Mouse (Mus musculus): ENCODE measurements at regions not wholly inside any gene's neighbourhood (a gene's known extent, or its start where the extent isn't known, plus 50 kb on each side); places are given as distances from the start of the nearest gene placed in this dataset.

DNA sequence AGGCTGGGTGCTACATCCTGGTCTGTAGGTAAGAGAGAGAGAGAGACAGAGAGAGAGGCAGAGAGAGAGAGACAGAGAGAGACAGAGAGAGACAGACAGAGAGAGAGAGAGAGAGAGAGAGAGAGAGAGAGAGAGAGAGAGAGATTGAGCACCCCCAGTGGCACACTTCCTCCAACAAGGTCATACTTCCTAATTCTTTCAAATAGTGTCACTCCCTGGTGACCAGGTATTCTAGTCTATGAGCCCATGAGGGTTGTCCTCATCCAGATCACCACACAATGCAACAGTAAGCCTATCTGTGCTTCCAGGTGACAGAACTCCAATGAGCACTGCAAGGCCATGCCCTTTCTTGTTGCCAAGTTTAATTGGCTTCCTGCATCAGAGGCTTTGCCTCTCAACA, 129.0 kb upstream of the Jun start:
- ATAC-seq (ENCODE audit: low FRiP score, low TSS enrichment) (no peak), DNase-seq (no peak)
- Histone ChIP-seq H3K9ac (replicated peaks; ENCODE audit: low read length) (no peak overlapping the region), H3K4me2 (ENCODE audit: low read length) (no peak overlapping the region), H3K9me3 (ENCODE audit: control insufficient read depth, low read length) (no peaks in the 10 kb centered on the region), H3K27me3 (ENCODE audit: control insufficient read depth, insufficient read depth, low read length) (no peaks in the 10 kb centered on the region), H3K4me3 (replicated peaks; ENCODE audit: low read depth, low read length) (no peak overlapping the region), H3K4me1 (ENCODE audit: control insufficient read depth, insufficient read depth, low read length) (peaks cover 5% of the 10 kb centered on the region; the same call in 1 of the 2 replicates), H3K27ac (replicated peaks; ENCODE audit: low read depth, low read length) (no peak overlapping the region), H3K36me3 (ENCODE audit: control insufficient read depth, insufficient read depth, low read length) (no peaks in the 10 kb centered on the region)

DNA sequence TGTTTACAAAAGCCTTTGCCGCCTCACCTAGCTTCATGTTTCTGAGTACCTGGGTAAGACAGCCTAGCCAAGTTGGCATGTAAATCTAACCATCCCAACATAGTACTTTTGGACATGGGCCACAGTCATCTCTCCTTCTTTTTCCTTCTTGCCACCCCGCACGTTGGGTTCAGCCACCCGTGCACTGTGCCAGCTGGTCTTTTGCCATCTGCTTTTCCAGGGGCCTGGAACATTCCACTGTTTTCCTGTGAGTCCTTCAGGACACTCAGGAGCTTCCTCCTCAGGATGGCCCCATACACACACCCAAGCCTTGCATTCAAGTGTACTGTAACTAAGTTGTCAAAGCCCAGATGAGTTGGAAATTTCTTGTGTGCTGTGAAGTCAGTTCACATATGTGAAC, 132.2 kb upstream of the Jun start:
- WGBS: 92% methylated on average over 4 of the region's 4 CpGs
- no peaks in the 10 kb centered on the region for H3K9me3 ChIP-seq (ENCODE audit: control insufficient read depth, low read length)
- H3K4me2 ChIP-seq (ENCODE audit: low read length): no peak overlapping the region
- DNase-seq (no peak), ATAC-seq (ENCODE audit: low FRiP score, low TSS enrichment) (no peak)
- H3K36me3 ChIP-seq (ENCODE audit: control insufficient read depth, insufficient read depth, low read length): no peaks in the 10 kb centered on the region
- peaks cover 5% of the 10 kb centered on the region; the same call in 1 of the 2 replicates for H3K4me1 ChIP-seq (ENCODE audit: control insufficient read depth, insufficient read depth, low read length)
- no peak overlapping the region for H3K4me3 ChIP-seq (replicated peaks; ENCODE audit: low read depth, low read length)
- no peak overlapping the region for H3K9ac ChIP-seq (replicated peaks; ENCODE audit: low read length)
- no peak overlapping the region for H3K27ac ChIP-seq (replicated peaks; ENCODE audit: low read depth, low read length)
- H3K27me3 ChIP-seq (ENCODE audit: control insufficient read depth, insufficient read depth, low read length): no peaks in the 10 kb centered on the region

DNA sequence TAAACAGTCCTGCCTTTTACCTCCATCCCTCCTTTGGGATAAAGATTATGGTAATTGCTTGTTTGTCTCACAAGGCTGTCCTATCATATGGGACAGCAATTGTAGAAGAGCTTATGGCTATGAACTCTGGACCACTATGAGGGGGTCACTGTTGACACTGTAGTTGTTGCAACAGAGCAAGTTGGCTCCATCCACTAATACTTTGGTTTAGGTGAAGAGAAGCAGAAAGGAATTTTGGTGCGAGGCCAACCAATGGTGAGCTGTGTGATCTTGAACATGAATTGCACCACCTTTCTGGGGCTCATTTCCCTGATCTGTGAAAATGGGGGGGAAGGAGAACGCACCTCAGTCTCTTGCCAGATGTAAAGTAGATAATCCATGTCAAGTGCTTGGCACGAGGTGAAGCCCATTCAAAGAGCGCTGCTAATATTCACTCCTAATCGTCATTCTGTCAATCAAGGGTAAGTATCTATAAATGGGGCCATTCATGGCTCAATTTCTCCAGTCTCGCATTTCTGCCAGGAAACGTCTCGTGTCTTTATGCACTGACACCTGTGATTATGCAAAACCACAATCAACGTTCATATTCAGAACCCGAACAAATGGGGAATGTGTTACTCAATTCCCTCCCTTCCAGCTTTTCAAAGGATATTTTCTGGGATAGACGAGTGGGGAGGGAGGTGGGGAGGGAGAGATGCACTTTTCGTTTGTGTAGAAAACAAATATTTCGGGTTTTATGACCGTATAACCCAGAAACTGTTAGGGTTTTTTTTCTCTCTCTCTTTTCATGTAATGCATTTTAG, 133.3 kb upstream of the Jun start:
- Histone ChIP-seq H3K4me3 (replicated peaks; ENCODE audit: low read depth, low read length) (no peak overlapping the region), H3K27ac (replicated peaks; ENCODE audit: low read depth, low read length) (no peak overlapping the region), H3K9me3 (ENCODE audit: control insufficient read depth, low read length) (no peaks in the 10 kb centered on the region), H3K9ac (replicated peaks; ENCODE audit: low read length) (no peak overlapping the region), H3K36me3 (ENCODE audit: control insufficient read depth, insufficient read depth, low read length) (no peaks in the 10 kb centered on the region), H3K27me3 (ENCODE audit: control insufficient read depth, insufficient read depth, low read length) (no peaks in the 10 kb centered on the region), H3K4me2 (ENCODE audit: low read length) (no peak overlapping the region), H3K4me1 (ENCODE audit: control insufficient read depth, insufficient read depth, low read length) (peaks cover 5% of the 10 kb centered on the region; the same call in 1 of the 2 replicates)
- 27% methylated on average over 14 of the region's 14 CpGs for WGBS
- peak; percentile 60 for DNase-seq
- ATAC-seq (ENCODE audit: low FRiP score, low TSS enrichment): peak; percentile 49

DNA sequence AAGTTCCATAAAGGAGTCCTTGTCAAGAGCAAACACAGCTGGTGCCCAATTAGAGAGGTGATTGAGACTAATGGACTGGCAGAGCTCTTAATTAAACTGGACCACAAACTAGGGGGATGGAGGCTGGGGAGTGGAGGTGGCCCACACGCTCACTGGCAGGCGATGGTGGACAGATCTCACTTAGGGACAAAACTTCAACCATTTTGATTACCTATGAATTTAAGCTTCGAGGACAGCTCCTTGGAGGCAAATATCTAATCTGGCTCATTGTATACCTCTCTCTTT, 133.8 kb upstream of the Jun start:
- H3K27ac ChIP-seq (replicated peaks; ENCODE audit: low read depth, low read length): no peak overlapping the region

DNA sequence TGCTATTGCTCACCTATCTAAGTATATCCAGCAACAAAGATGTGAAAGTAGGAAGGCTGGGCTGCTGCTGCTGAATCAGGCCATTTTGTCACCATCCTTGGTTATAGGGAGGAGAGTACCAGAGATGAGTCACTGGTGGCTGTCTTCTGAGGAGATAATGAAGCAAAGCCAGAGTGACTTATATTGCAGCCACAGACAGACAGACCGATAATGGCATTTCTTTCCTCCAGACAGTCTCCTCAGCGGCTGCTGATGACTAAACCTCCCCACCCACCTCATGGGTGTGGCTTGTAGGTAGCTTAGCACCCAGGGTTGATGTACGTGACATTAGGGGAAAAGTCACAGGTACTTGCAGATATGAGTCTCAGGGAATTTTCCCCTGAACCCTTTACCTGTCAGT, 136.1 kb upstream of the Jun start:
- Histone ChIP-seq H3K4me3 (replicated peaks; ENCODE audit: low read depth, low read length) (no peak overlapping the region), H3K4me2 (ENCODE audit: low read length) (no peak overlapping the region), H3K27ac (replicated peaks; ENCODE audit: low read depth, low read length) (no peak overlapping the region), H3K9ac (replicated peaks; ENCODE audit: low read length) (no peak overlapping the region), H3K36me3 (ENCODE audit: control insufficient read depth, insufficient read depth, low read length) (no peaks in the 10 kb centered on the region), H3K27me3 (ENCODE audit: control insufficient read depth, insufficient read depth, low read length) (no peaks in the 10 kb centered on the region), H3K4me1 (ENCODE audit: control insufficient read depth, insufficient read depth, low read length) (peaks cover 5% of the 10 kb centered on the region; the same call in 1 of the 2 replicates), H3K9me3 (ENCODE audit: control insufficient read depth, low read length) (no peaks in the 10 kb centered on the region)
- no peak for DNase-seq
- WGBS: 95% methylated on average over 3 of the region's 3 CpGs
- no peak for ATAC-seq (ENCODE audit: low FRiP score, low TSS enrichment)

More for the DNA sequence above, 133.8 kb upstream of the Jun start:
- Histone ChIP-seq H3K4me3 (replicated peaks; ENCODE audit: low read depth, low read length) (no peak overlapping the region), H3K4me1 (ENCODE audit: control insufficient read depth, insufficient read depth, low read length) (peaks cover 5% of the 10 kb centered on the region; the same call in 1 of the 2 replicates), H3K4me2 (ENCODE audit: low read length) (no peak overlapping the region), H3K9me3 (ENCODE audit: control insufficient read depth, low read length) (no peaks in the 10 kb centered on the region), H3K36me3 (ENCODE audit: control insufficient read depth, insufficient read depth, low read length) (no peaks in the 10 kb centered on the region), H3K27me3 (ENCODE audit: control insufficient read depth, insufficient read depth, low read length) (no peaks in the 10 kb centered on the region), H3K9ac (replicated peaks; ENCODE audit: low read length) (no peak overlapping the region)
- WGBS: 64% methylated on average over 3 of the region's 3 CpGs
- ATAC-seq (ENCODE audit: low FRiP score, low TSS enrichment) (peak; percentile 22; the same call in 1 of the 2 replicates), DNase-seq (peak; percentile 42)

DNA sequence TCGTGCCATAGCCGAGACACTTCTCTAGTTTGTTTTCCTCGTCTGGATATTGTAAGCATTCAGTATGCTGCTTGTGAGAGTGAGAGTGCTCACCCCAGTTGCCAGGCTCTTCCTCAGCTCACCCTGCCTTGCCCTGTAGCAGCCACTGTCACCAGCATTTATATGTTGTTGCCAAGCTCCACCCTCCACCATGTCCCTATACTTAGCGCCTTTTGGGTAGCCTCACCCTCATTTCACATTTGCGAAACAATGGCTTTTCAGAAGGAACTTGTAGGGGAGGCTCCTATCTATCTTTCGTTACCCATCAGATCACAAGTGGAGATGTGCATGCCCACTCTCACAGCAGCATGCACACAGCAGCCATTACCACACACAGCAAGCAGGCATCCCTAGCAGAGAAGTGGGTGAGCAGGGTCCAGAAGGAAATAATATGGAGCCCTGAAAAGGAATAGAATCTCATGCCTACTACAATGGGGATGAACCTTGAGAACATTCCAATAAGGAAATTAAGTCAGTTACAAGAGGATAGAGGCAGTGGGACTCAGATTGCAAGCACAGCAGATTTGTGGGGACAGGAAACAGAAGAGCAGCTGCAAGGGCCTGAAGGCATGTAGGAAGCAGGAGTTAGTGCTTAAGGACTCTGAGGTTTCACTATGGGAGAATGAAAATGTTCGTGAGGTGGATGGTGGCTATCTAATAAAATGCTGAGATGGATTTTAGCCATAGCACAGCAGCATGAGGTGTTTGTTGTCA, 139.8 kb upstream of the Jun start:
- H3K4me1 ChIP-seq (ENCODE audit: control insufficient read depth, insufficient read depth, low read length): no peaks in the 10 kb centered on the region
- no peak for ATAC-seq (ENCODE audit: low FRiP score, low TSS enrichment)

DNA sequence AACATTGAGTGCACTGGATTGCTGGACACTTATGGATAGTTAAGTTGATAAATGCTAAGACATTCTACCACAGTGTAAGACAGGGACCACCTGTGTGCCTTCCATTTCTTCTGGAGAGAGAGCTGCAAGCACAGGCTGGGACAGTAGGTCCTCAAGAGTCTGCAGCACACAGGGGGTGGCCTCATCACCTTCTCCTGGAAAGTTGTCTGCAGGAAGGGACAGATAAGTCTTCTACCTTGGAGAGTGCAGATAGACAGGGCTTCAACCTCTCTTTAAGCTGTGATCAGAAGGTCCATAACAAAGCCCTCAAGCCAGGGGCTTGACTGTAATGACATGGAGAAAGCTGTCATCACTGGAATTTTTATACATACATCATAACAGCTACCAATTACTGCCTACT, 140.5 kb upstream of the Jun start:
- H3K4me3 ChIP-seq (replicated peaks; ENCODE audit: low read depth, low read length): no peak overlapping the region
- H3K4me2 ChIP-seq (ENCODE audit: low read length): no peak overlapping the region
- no peak overlapping the region for H3K9ac ChIP-seq (replicated peaks; ENCODE audit: low read length)
- H3K27me3 ChIP-seq (ENCODE audit: control insufficient read depth, insufficient read depth, low read length): no peaks in the 10 kb centered on the region
- ATAC-seq (ENCODE audit: low FRiP score, low TSS enrichment) (no peak), DNase-seq (no peak)
- no peaks in the 10 kb centered on the region for H3K9me3 ChIP-seq (ENCODE audit: control insufficient read depth, low read length)
- no peak overlapping the region for H3K27ac ChIP-seq (replicated peaks; ENCODE audit: low read depth, low read length)
- H3K4me1 ChIP-seq (ENCODE audit: control insufficient read depth, insufficient read depth, low read length): no peaks in the 10 kb centered on the region
- no peaks in the 10 kb centered on the region for H3K36me3 ChIP-seq (ENCODE audit: control insufficient read depth, insufficient read depth, low read length)

More for the DNA sequence above, 139.8 kb upstream of the Jun start:
- no peak overlapping the region for H3K27ac ChIP-seq (replicated peaks; ENCODE audit: low read depth, low read length)
- DNase-seq: no peak
- H3K9ac ChIP-seq (replicated peaks; ENCODE audit: low read length): no peak overlapping the region
- H3K9me3 ChIP-seq (ENCODE audit: control insufficient read depth, low read length): no peaks in the 10 kb centered on the region
- no peaks in the 10 kb centered on the region for H3K27me3 ChIP-seq (ENCODE audit: control insufficient read depth, insufficient read depth, low read length)
- H3K4me2 ChIP-seq (ENCODE audit: low read length): no peak overlapping the region
- H3K36me3 ChIP-seq (ENCODE audit: control insufficient read depth, insufficient read depth, low read length): no peaks in the 10 kb centered on the region
- H3K4me3 ChIP-seq (replicated peaks; ENCODE audit: low read depth, low read length): no peak overlapping the region
- WGBS: 88% methylated on average over 7 of the region's 7 CpGs

DNA sequence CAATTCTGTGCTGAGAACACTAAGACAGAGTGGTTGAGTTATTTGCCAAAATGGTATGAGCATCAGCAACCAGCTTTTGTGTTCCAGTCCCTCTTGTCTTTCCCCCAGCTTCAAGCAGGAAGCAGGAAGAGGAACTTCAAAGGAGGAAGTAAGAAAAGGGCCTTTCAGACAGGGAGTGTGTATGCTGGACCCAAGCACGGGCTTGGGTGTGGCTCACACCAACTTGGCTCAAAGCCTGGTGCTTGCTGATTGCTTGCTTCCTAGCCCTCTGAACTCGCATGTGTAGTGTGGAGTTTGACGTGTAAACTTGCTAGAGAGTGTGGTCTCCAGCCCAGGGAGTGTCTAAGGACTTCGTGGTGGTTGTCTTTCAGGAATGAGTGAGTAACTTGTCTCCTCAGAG, 141.0 kb upstream of the Jun start:
- Histone ChIP-seq H3K9me3 (ENCODE audit: control insufficient read depth, low read length) (no peaks in the 10 kb centered on the region), H3K27ac (replicated peaks; ENCODE audit: low read depth, low read length) (no peak overlapping the region), H3K4me2 (ENCODE audit: low read length) (no peak overlapping the region), H3K4me3 (replicated peaks; ENCODE audit: low read depth, low read length) (no peak overlapping the region), H3K36me3 (ENCODE audit: control insufficient read depth, insufficient read depth, low read length) (no peaks in the 10 kb centered on the region), H3K4me1 (ENCODE audit: control insufficient read depth, insufficient read depth, low read length) (no peaks in the 10 kb centered on the region), H3K9ac (replicated peaks; ENCODE audit: low read length) (no peak overlapping the region), H3K27me3 (ENCODE audit: control insufficient read depth, insufficient read depth, low read length) (no peaks in the 10 kb centered on the region)
- DNase-seq (no peak), ATAC-seq (ENCODE audit: low FRiP score, low TSS enrichment) (no peak)
- 81% methylated on average over 4 of the region's 4 CpGs for WGBS

DNA sequence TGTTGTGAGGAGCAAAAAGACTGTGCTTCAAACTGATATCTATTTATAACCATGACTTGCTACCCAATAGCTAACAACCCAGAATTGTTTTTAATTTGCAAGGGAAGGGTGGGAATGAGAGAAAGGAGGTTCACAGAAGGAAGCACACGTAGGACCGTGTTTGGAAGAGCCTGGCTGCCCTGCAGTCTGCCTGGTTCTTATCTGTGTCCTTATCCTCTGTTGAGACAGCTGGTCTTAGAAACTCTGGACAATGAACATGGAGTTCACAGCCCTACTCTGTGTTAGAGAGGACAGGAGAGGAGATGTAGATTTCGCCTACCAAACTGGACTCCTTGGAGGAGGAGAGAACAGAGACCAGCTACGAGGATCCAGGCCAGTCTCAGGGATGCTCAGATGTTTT, 141.5 kb upstream of the Jun start:
- DNase-seq: no peak
- WGBS: 95% methylated on average over 4 of the region's 4 CpGs

More for the DNA sequence above, 141.5 kb upstream of the Jun start:
- Histone ChIP-seq H3K27ac (replicated peaks; ENCODE audit: low read depth, low read length) (no peak overlapping the region), H3K27me3 (ENCODE audit: control insufficient read depth, insufficient read depth, low read length) (no peaks in the 10 kb centered on the region), H3K9me3 (ENCODE audit: control insufficient read depth, low read length) (no peaks in the 10 kb centered on the region), H3K4me2 (ENCODE audit: low read length) (no peak overlapping the region), H3K4me3 (replicated peaks; ENCODE audit: low read depth, low read length) (no peak overlapping the region), H3K36me3 (ENCODE audit: control insufficient read depth, insufficient read depth, low read length) (no peaks in the 10 kb centered on the region), H3K4me1 (ENCODE audit: control insufficient read depth, insufficient read depth, low read length) (no peaks in the 10 kb centered on the region), H3K9ac (replicated peaks; ENCODE audit: low read length) (no peak overlapping the region)
- ATAC-seq (ENCODE audit: low FRiP score, low TSS enrichment): no peak

All from midbrain, embryonic 14.5 days (tissue).